Mouse (Mus musculus) stomach, postnatal 0 days (tissue): Measurements from ENCODE around the gene Smarcd2.

Experiments used
- CTCF ChIP-seq: IDR thresholded peaks from 2 replicates; pipeline ENCODE4 v1.5.1; 2016; ENCODE audit warnings: antibody characterized with exemption, low read depth, mild to moderate bottlenecking, moderate library complexity
- EP300 ChIP-seq: optimal IDR thresholded peaks from 2 replicates; pipeline ENCODE3; 2016; ENCODE audit warnings: antibody characterized with exemption

GRCm38 (mm10) chr11:106256775-106257174 is 16.0 kb downstream of the Smarcd2 start:
- TF ChIP-seq CTCF, result no peak
- TF ChIP-seq EP300, result no peak
